Mouse (Mus musculus) C2C12 (cell line): ENCODE data around the gene Gm8947. TPM values are rescaled to one million over a fixed set of nuclear protein-coding genes. Genes with fewer than 3 reads are reported as not detected.

Experiments
- H3K27me3 ChIP-seq: one replicate; pipeline ENCODE4 v1.6.1; 2011; ENCODE audit not compliant: control insufficient read depth, insufficient read depth, insufficient read length
- H3K36me3 ChIP-seq: one replicate; pipeline ENCODE4 v1.6.1; 2011; ENCODE audit not compliant: control insufficient read depth, insufficient read depth
- H3K4me3 ChIP-seq: one replicate; pipeline ENCODE4 v1.5.1; 2011; ENCODE audit warnings: mild to moderate bottlenecking, control low read depth; ENCODE audit not compliant: poor library complexity, insufficient read depth, severe bottlenecking
- H3K79me2 ChIP-seq: one replicate; pipeline ENCODE4 v1.6.1; 2011; ENCODE audit not compliant: control insufficient read depth, insufficient read depth
- H3K79me3 ChIP-seq: one replicate; pipeline ENCODE4 v1.6.1; 2011; ENCODE audit warnings: low read depth, control low read depth
- H3ac ChIP-seq: one replicate; pipeline ENCODE3; 2011; ENCODE audit warnings: low read depth; ENCODE audit not compliant: control insufficient read depth, insufficient read length
- CEBPB ChIP-seq: IDR thresholded peaks from one replicate; pipeline ENCODE4 v1.6.1; 2011; ENCODE audit warnings: low read depth, mild to moderate bottlenecking, control low read depth, moderate library complexity
- CTCF ChIP-seq: IDR thresholded peaks from one replicate; pipeline ENCODE4 v1.5.1; 2011; ENCODE audit not compliant: control insufficient read depth, insufficient read depth, insufficient read length
- FOSL1 ChIP-seq: IDR thresholded peaks from one replicate; pipeline ENCODE4 v1.8.0; 2011; ENCODE audit warnings: mild to moderate bottlenecking, low read length; ENCODE audit not compliant: poor library complexity, insufficient read depth, severe bottlenecking
- MAX ChIP-seq: IDR thresholded peaks from one replicate; pipeline ENCODE4 v1.6.1; 2011; ENCODE audit warnings: mild to moderate bottlenecking, control low read depth
- MYOD1 ChIP-seq: IDR thresholded peaks from one replicate; pipeline ENCODE4 v1.6.1; 2011; ENCODE audit warnings: low read depth; ENCODE audit not compliant: control insufficient read depth, insufficient read length
- MYOG ChIP-seq: IDR thresholded peaks from one replicate; pipeline ENCODE4 v1.6.1; 2011; ENCODE audit not compliant: control insufficient read depth, insufficient read length; ENCODE audit errors: extremely low read depth
- USF1 ChIP-seq: IDR thresholded peaks from one replicate; pipeline ENCODE4 v1.6.1; 2011; ENCODE audit warnings: low read depth, mild to moderate bottlenecking, control low read depth, moderate library complexity
- polyA plus RNA-seq: library from polyadenylated mRNA; unstranded; fragments of >200 nt; fragmentation: generic; extraction: Trizol; gene quantifications from one replicate; pipeline ENCODE4 v1.2.1, GENCODE M21; 2012; ENCODE audit warnings: missing spikeins

Gm8947 gene
- polyA plus RNA-seq, 1 experiment, result 0.05 TPM

DNA sequence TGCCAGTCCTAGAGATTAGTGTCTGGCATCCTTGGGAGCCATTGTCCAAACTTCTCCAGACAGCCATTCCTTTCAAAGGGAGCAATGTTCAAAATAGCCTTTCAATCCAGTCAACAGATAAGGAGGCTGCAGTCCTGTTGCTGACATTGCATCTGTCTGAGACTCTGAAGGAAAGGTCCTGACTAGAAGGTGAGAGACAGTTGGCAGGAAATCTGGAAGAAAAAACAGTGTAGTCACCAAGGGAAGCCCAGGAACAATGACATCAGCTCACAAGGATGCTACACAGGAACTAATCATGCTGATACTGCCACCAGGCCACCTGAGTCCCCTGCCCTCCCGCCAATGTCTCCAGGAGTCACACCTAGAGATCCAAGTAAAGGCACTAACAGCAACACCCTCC, 31.2 kb downstream of the Gm8947 start:
- no peaks in the 10 kb centered on the region for H3K36me3 ChIP-seq
- H3K79me2 ChIP-seq, result no peaks in the 10 kb centered on the region
- TF ChIP-seq MAX, result no peak
- TF ChIP-seq CTCF, result no peak
- no peak for TF ChIP-seq CEBPB
- no peak for TF ChIP-seq MYOD1
- no peak for TF ChIP-seq USF1
- no peak for TF ChIP-seq MYOG
- TF ChIP-seq FOSL1, result no peak
- no peaks in the 10 kb centered on the region for H3K79me3 ChIP-seq
- no peak overlapping the region for H3K4me3 ChIP-seq
- H3ac ChIP-seq, result no peak overlapping the region
- no peaks in the 10 kb centered on the region for H3K27me3 ChIP-seq

- Histone ChIP-seq H3K27me3 (no peaks in the 10 kb centered on the region), H3K4me3 (no peak overlapping the region), H3ac (no peak overlapping the region), H3K79me3 (no peaks in the 10 kb centered on the region), H3K79me2 (no peaks in the 10 kb centered on the region), H3K36me3 (no peaks in the 10 kb centered on the region)
- TF ChIP-seq MYOD1 (no peak), MAX (no peak), FOSL1 (no peak), CEBPB (no peak), MYOG (no peak), CTCF (no peak), USF1 (no peak)
Observed at GRCm38 (mm10) chr1:151224536-151224935, 32.4 kb downstream of the Gm8947 start.

DNA sequence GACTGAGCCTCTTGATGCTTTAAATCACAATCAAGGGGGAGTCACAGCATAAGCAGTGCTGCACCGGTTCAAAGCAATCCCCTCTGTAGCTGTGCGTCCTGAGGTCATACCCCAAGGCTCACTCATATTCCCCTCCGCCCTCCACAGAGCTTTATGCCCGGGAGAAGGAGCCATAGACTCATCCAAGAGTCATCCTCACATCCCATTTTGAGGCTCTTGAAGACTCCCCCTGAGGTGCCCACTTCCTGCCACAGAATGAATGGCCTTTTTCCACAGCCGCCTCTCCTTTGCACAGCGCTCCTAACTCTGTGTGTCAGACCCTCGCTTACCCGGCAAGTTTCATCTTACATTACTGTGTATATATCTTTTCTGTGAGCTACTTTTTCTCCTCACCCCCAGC, 35.3 kb downstream of the Gm8947 start:
- Histone ChIP-seq H3K36me3 (no peaks in the 10 kb centered on the region), H3K4me3 (no peak overlapping the region), H3ac (no peak overlapping the region), H3K79me2 (no peaks in the 10 kb centered on the region), H3K79me3 (no peaks in the 10 kb centered on the region), H3K27me3 (no peaks in the 10 kb centered on the region)
- TF ChIP-seq CEBPB (no peak), MYOD1 (no peak), MAX (no peak), FOSL1 (peak; percentile 41)

DNA sequence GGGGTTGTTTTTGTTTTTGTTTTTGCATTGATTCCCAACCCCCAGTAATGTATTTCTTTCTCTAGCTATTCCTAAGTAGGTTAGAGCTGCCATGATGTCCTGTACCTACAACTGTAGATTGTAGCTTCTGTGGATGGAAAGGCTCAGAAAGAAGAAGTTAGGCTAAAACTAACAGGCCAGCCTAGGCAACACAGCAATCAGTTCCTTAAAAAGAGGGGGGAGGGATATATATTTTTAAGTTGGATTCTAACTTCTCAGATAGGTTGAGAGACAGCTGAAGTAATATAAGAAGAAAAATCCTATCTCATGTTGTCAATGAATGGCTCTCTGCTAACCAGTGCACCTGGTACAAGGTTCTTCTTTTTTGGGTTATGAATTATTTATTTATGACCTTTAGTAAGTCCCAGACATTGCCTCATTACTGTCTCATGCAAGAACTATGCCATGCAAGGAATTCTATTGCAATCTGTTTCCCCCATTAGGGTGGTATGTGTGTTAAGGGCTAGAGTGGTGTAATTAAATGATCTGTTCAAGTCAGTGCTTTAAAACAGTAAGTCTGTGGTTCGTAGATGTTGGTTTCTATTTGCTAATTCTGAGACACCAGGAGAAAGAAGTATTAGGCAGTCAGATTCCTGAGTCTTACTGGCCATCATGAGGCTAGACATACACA, 36.3 kb downstream of the Gm8947 start:
- no peaks in the 10 kb centered on the region for H3K79me3 ChIP-seq
- no peaks in the 10 kb centered on the region for H3K79me2 ChIP-seq
- H3K4me3 ChIP-seq, result no peak overlapping the region
- no peaks in the 10 kb centered on the region for H3K36me3 ChIP-seq
- H3ac ChIP-seq, result no peak overlapping the region
- H3K27me3 ChIP-seq, result no peaks in the 10 kb centered on the region
- TF ChIP-seq FOSL1, result peak; percentile 46
- no peak for TF ChIP-seq USF1
- no peak for TF ChIP-seq MAX
- no peak for TF ChIP-seq CTCF
- TF ChIP-seq MYOD1, result peak; percentile 60
- TF ChIP-seq CEBPB, result peak; percentile 85
- no peak for TF ChIP-seq MYOG

- H3K79me3 ChIP-seq, result no peaks in the 10 kb centered on the region
- TF ChIP-seq USF1, result no peak
- no peak for TF ChIP-seq MYOD1
- TF ChIP-seq FOSL1, result no peak
- TF ChIP-seq MYOG, result no peak
- TF ChIP-seq CTCF, result no peak
- no peak for TF ChIP-seq MAX
- no peak for TF ChIP-seq CEBPB
- no peak overlapping the region for H3ac ChIP-seq
- H3K4me3 ChIP-seq, result no peak overlapping the region
- H3K79me2 ChIP-seq, result no peaks in the 10 kb centered on the region
- H3K27me3 ChIP-seq, result no peaks in the 10 kb centered on the region
- no peaks in the 10 kb centered on the region for H3K36me3 ChIP-seq
Observed at GRCm38 (mm10) chr1:151232346-151232745, 40.2 kb downstream of the Gm8947 start.

DNA sequence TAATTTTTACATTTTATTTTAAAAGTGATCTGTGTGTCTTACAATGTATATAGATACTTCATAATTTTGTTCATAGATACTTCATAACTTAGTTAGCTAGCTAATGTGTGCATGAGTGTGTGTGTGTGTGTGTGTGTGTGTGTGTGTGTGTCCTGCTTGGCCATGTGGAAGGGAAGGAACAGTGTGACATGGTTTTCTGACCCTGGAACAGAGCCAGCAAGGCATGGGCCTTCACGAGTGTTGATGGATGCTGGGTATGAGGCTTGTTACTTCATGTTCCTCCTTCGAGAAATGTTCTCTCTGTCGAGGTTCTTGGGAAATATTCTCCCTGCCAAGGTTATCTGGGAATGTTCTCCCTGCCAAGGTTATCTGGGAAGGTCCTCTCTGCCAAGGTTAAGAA, 41.6 kb downstream of the Gm8947 start:
- no peaks in the 10 kb centered on the region for H3K27me3 ChIP-seq
- H3K79me2 ChIP-seq, result no peaks in the 10 kb centered on the region
- H3K4me3 ChIP-seq, result no peak overlapping the region
- no peaks in the 10 kb centered on the region for H3K36me3 ChIP-seq
- TF ChIP-seq USF1 (no peak), MYOD1 (no peak), MYOG (no peak), FOSL1 (no peak), MAX (no peak), CTCF (no peak), CEBPB (no peak)
- H3ac ChIP-seq, result no peak overlapping the region
- no peaks in the 10 kb centered on the region for H3K79me3 ChIP-seq
